Mouse (Mus musculus) embryo, embryonic 11.5 days (tissue): Measurements from ENCODE around the gene Ppt2.

ENCODE experiments used
- DNase-seq: peaks from one replicate; pipeline ENCODE4 v3.0.0-alpha.2; 2012; ENCODE audit warnings: low read depth, low spot score

Gene Ppt2

GRCm38 (mm10) chr17:34627943-34628643, at the start of gene Ppt2:
TSS of gene Ppt2 (minus strand) at chr17:34628510.
- DNase-seq, result no peak

- no peak for DNase-seq
These were observed 48.4 kb upstream of the Ppt2 start for GRCm38 (mm10) chr17:34676671-34677070.

GRCm38 (mm10) chr17:34676093-34676460, 47.8 kb upstream of the Ppt2 start:
- no peak for DNase-seq

DNA sequence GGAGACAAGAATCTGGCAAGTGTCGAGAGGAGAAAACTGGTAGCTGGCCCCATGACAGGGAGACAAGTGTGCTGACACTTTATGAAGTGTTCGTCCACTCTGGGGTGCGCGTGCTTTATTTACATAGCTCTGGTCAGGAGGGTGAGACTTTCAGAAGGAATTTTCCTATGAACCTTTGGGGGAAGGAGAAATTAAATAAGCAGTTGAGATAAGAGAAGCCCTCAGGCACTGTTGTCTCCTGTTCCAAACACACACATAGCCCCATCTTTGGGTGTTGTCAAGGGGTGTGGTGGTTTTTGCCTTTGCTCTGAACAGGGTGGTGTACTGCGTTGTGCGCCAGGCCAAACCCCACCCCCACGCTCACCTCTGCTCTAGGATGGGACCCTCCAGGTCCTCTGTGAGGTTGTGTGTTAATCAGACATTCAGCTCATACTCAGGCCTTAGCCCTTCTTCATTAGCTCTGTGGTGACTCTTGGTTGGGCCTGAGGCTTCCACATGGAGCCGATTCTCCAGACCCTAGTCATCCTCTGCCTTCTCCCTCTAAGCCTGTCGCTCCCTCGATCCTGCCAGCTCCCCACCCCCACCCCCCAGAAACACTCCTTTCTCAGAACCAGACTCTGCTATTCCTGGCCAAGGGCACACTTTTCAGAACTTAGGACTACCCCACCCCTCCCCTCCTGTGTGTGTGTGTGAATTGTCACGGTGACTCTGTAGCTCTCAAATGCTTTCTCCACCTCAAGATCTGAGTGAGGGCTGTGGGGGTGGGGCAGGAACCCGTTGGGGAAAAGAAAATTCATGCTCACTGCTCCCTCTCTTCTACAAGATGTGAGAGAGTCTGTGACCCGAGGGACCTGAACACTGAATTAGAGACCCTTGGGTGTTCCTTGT, 47.1 kb upstream of the Ppt2 start:
- no peak for DNase-seq

- DNase-seq, result no peak
These were observed 46.4 kb upstream of the Ppt2 start for GRCm38 (mm10) chr17:34674524-34675204.

GRCm38 (mm10) chr17:34673139-34673538, 44.8 kb upstream of the Ppt2 start:
- DNase-seq, result no peak

DNA sequence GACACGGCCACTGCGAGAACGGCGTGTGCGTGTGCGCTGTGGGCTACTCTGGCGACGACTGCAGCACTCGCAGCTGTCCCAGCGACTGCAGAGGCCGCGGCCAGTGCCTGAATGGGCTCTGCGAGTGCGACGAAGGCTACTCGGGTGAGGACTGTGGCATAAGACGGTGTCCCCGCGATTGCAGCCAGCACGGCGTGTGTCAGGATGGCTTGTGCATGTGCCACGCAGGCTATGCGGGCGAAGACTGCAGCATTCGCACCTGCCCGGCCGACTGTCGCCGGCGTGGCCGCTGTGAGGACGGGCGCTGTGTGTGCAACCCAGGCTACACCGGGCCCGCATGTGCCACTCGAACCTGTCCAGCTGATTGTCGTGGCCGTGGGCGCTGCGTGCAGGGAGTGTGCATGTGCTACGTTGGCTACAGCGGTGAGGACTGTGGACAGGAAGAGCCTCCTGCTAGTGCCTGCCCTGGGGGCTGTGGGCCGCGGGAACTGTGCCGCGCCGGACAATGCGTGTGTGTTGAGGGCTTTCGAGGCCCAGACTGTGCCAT, 44.0 kb upstream of the Ppt2 start:
- DNase-seq, result no peak

DNA sequence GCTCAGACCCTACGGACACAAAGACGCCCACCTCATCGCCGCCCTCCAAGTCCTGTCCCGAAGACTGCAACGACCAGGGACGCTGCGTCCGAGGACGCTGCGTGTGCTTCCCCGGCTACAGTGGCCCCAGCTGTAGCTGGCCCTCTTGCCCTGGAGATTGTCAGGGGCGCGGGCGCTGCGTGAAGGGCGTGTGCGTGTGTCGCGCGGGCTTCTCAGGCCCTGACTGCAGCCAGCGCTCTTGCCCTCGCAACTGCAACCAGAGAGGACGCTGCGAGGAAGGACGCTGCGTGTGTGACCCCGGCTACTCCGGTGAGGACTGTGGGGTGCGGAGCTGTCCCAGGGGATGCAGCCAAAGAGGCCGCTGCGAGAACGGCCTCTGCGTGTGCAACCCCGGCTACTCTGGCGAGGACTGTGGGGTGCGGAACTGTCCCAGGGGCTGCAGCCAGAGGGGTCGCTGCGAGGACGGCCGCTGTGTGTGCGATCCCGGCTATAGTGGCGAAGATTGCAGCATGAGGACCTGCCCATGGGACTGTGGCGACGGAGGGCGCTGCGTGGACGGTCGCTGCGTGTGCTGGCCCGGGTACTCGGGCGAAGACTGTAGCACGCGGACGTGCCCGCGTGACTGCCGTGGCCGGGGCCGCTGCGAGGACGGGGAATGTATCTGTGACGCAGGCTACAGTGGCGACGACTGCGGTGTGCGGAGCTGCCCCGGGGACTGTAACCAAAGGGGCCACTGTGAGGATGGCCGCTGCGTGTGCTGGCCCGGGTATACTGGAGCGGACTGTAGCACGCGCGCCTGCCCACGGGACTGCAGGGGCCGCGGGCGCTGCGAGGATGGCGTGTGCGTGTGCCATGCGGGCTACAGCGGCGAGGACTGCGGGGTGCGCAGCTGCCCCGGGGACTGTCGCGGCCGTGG, 43.1 kb upstream of the Ppt2 start:
- no peak for DNase-seq

DNA sequence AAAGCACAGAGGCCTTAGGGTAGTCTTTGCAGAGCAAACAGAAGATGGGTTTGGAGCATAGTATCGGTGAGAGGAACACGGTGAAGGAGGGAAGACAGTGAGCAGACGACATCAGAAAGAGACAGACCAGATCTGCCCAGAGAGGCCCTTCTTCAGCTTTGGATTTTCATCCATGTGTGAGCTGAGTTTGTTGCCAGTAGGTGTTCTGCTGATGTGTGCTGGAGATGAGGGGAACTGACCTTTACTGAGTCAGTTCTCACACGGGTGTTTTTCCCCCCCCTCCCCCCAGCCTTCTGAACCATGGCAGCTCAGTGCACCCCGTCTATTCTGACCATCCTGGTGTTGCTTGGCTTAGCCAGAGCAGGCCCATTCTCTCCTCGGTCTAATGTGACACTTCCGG, 41.9 kb upstream of the Ppt2 start, which contains the start of gene Tnxb:
Tnxb (plus strand) TSS at position 301 of the 400 bp plus-strand sequence.
- no peak for DNase-seq

DNA sequence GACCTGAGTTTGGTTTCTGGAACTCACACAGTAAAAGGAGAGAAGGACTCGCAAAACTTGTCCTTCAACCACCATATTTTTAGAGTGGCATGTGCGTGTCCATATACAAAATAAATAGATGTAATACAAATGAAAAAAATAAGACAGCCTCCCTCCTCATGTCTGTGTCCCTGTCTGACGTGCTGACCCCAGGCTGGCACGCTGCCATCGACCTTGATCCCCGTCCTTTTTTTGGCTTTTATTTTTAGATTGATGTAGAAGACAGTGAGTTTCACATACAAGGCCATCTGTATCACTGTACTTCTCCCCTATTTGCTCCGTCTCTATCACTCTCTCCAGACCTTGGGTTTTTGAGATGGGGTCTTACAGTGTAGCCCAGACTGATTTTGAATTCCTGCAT, 36.2 kb upstream of the Ppt2 start:
- no peak for DNase-seq

- DNase-seq, result no peak
These were observed 35.2 kb upstream of the Ppt2 start for GRCm38 (mm10) chr17:34663558-34663957.

DNA sequence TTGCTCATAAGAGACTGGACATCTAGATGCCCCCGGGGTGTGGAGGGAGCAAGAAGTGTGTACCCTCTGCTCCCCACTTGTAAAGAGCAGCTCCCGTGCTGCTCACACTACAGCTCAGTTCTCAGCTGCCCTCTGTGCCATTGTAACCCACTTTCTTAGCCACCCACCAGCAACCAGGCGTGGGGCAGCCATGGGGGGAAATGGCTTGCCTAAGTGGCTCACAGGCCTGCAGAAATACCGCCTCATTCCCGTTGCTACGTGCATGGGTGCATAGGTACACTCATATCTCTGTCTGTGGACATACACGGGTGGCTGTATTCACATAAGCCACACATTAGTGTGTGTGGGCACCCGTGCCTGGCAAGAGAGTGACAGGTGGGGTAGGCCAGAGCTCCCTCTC, 34.7 kb upstream of the Ppt2 start:
- no peak for DNase-seq

GRCm38 (mm10) chr17:34662468-34662867, 34.2 kb upstream of the Ppt2 start:
- DNase-seq, result no peak

GRCm38 (mm10) chr17:34661121-34661591, 32.8 kb upstream of the Ppt2 start:
- no peak for DNase-seq

DNA sequence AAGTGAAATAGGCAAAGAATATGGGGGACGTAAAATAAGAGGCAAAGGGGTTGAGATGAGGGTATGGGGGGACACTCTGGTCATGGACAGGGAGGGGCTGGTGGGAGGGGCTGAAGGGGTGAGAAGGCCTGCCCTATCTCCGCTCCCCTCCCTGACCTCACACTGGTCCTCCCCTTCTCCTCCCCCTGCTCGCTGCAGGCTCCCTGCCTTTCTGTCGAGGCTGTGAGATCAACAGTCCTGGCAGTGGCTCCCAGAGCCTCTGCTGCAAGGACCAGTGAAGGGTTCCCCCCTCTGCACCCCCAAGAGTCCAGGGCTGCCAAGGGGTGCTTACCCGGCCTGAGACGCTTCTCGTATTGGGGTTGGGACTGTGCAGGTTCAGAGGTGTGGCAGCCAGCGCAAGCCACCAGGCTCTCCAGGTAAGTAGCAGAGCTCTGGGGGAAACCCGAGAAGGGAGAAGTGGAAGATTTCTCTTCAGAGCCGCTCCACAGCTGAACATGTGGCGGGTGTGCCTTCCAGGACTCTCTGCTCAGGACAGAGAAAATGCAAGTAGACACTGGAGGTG, 32.0 kb upstream of the Ppt2 start:
- DNase-seq, result no peak

DNA sequence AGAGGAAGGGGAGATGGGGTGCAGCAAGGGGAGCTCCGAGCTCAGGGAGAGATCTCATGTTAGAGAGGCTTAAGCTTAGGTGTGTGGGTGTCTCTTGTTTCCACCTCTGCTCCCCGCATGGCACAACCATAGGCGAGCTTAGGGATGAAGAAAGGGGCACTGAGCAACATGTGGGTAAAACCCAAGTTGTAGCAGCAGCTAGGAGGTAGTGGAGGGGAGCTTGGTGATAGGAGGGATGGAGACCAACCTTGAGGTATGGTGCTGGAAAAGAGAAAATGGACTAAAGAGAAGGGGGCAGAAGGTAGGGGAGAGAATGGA, 31.5 kb upstream of the Ppt2 start:
- no peak for DNase-seq

DNA sequence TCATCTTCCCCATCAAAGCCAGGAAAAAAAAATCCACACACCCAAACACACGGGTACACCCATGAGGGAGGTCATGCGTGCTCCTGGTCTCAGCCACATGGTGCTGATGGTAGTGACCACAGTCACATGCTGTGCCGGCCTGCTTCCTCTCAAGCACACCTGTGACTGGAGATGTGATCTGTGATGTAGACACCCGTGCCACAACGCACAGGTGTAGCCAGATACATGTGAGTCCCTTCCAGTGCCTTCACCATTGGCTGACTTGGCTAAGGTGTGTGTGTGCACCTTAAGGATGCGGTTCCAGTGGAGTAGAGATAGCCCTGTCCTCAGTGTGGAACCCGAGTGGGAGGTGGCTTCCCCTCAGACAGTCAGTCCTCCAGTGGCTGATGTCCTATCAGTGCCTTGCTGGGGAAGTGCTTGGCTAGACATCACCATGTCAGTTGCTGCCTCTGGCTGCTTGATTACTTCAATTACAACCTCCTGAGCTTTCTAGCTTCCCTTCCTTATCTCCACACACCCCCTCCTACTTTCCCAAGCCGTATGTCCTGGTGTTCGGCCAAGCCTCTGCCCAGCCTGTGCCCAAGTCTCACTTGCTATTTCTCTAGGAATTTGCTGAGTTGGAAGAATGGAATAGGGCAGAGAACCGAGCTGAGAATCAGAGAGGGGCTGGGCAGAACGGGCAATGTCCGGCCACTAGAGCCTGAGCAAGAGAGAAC, 31.0 kb upstream of the Ppt2 start:
- DNase-seq, result no peak

GRCm38 (mm10) chr17:34658591-34658990, 30.3 kb upstream of the Ppt2 start:
- no peak for DNase-seq

- no peak for DNase-seq
These were observed 29.8 kb upstream of the Ppt2 start for GRCm38 (mm10) chr17:34658145-34658544.

- DNase-seq, result no peak
These were observed 29.0 kb upstream of the Ppt2 start for GRCm38 (mm10) chr17:34657271-34657670.
